Mouse (Mus musculus): ENCODE data around the gene Vmn1r55. TPM values are rescaled to one million over a fixed set of nuclear protein-coding genes. Genes with fewer than 3 reads are reported as not detected.
"Not testable (repeated sequence)": the region's sequence is repeated elsewhere in the genome, so short reads cannot be mapped to it uniquely, and the experiment has no call there.

Vmn1r55 gene
- polyA plus RNA-seq, 1 experiment from 2014 or later = not detected

DNA sequence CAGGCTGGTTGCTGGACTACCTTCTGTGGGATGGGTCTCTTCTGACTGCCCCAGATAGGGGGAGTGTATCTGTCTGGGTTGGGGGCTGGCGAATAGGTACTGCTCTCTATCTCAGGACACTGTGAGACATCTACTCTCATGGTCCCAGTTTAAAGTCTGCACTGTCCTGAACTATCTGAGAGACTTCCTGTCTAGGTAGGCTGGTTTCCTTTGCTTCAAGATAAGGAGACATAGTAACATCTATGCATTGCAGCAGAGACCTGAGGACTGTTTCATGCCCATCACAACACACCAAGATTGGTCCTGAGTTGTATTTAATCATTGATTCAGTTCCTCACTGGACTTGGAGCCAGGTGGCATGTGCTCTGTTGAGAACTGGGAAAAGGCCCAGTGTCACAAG is 64.0 kb downstream of the Vmn1r55 start:
- no peak for ATAC-seq (ENCODE audit: insufficient read depth, low FRiP score)
- Histone ChIP-seq H3K9ac (ENCODE audit: low read length) (no peak overlapping the region), H3K4me2 (ENCODE audit: low read depth, low read length) (no peak overlapping the region), H3K36me3 (ENCODE audit: control insufficient read depth, insufficient read depth, low read length) (peaks cover 7% of the 10 kb centered on the region; the same call in 1 of the 2 replicates), H3K4me3 (replicated peaks; ENCODE audit: low read length) (no peak overlapping the region), H3K27ac (ENCODE audit: low read length) (no peak overlapping the region), H3K27me3 (ENCODE audit: control insufficient read depth, insufficient read depth, low read length) (no peaks in the 10 kb centered on the region), H3K4me1 (ENCODE audit: control insufficient read depth, insufficient read depth, low read length) (peaks cover 21% of the 10 kb centered on the region; the same call in 1 of the 2 replicates), H3K9me3 (replicated peaks; ENCODE audit: control insufficient read depth, low read length) (no peaks in the 10 kb centered on the region)
- 93% methylated on average over 1 of the region's 1 CpGs for WGBS

DNA sequence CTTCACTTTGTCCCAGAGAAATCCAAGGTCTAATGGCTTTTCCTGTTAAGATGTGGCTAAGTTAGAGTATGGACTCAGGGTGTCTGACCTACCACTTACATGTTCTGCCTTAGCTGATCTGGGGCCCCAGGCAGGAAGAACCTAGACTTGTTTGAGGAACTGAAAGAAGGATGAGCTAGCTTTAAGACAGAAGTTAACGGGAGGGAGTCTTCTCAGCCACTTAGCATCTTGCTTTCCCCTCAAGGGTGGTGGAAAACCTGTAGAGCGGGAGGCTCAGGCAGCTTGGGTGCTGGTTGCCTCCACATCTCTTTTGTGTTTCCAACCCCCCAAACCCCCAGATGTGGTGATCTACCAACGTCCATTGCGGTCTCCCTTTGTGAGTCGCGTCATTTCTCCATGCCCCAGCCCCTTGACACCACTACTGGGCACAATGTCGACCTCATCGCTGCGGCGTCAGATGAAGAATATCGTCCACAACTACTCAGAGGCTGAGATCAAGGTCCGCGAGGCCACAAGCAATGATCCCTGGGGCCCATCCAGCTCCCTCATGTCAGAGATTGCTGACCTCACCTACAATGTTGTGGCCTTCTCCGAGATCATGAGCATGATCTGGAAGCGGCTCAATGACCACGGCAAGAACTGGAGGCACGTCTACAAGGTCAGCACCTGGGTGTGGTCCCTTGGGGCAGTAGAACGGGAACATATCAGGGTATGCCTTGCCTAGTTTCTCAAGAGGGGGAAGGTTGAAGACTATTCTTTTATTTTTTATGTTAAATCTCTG is 66.0 kb downstream of the Vmn1r55 start:
- H3K9ac ChIP-seq (ENCODE audit: low read length) = no peak overlapping the region
- no peak overlapping the region for H3K4me3 ChIP-seq (replicated peaks; ENCODE audit: low read length)
- 84% methylated on average over 18 of the region's 18 CpGs for WGBS
- H3K27ac ChIP-seq (ENCODE audit: low read length) = peak overlapping the region; percentile 33; the same call in 1 of the 2 replicates
- no peak overlapping the region for H3K4me2 ChIP-seq (ENCODE audit: low read depth, low read length)
- no peaks in the 10 kb centered on the region for H3K9me3 ChIP-seq (replicated peaks; ENCODE audit: control insufficient read depth, low read length)
- ATAC-seq (ENCODE audit: insufficient read depth, low FRiP score) = no peak
- peaks cover 21% of the 10 kb centered on the region; the same call in 1 of the 2 replicates for H3K4me1 ChIP-seq (ENCODE audit: control insufficient read depth, insufficient read depth, low read length)
- H3K36me3 ChIP-seq (ENCODE audit: control insufficient read depth, insufficient read depth, low read length) = peaks cover 7% of the 10 kb centered on the region; the same call in 1 of the 2 replicates
- H3K27me3 ChIP-seq (ENCODE audit: control insufficient read depth, insufficient read depth, low read length) = no peaks in the 10 kb centered on the region

DNA sequence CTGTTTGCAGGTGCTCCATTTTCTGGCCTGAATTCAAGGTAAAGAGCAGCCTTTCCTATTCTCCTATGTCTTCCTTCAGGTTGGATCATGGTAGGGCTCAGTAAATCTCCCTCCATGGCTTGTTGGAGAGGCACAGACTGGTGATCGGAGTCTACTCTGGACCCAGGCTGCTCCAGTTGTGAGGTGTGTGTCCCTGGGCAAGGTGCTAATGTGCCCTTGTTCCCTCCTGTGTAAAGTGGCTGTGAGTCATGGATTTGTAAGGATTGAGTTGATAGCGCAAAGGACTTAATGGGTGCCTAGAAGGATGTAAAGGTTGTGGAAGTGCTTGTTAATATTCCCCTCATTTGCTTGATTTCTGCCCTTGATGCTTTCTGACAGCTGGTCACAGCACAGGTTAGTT is 67.5 kb downstream of the Vmn1r55 start:
- peaks cover 21% of the 10 kb centered on the region; the same call in 1 of the 2 replicates for H3K4me1 ChIP-seq (ENCODE audit: control insufficient read depth, insufficient read depth, low read length)
- peaks cover 13% of the 10 kb centered on the region; the same call in 1 of the 2 replicates for H3K36me3 ChIP-seq (ENCODE audit: control insufficient read depth, insufficient read depth, low read length)
- H3K27me3 ChIP-seq (ENCODE audit: control insufficient read depth, insufficient read depth, low read length) = no peaks in the 10 kb centered on the region
- no peak overlapping the region for H3K9ac ChIP-seq (ENCODE audit: low read length)
- peak overlapping the region; percentile 87 for H3K4me2 ChIP-seq (ENCODE audit: low read depth, low read length)
- no peak overlapping the region for H3K27ac ChIP-seq (ENCODE audit: low read length)
- H3K4me3 ChIP-seq (replicated peaks; ENCODE audit: low read length) = peak overlapping the region; percentile 100
- WGBS = 90% methylated on average over 2 of the region's 2 CpGs
- no peak for ATAC-seq (ENCODE audit: insufficient read depth, low FRiP score)
- no peaks in the 10 kb centered on the region for H3K9me3 ChIP-seq (replicated peaks; ENCODE audit: control insufficient read depth, low read length)

DNA sequence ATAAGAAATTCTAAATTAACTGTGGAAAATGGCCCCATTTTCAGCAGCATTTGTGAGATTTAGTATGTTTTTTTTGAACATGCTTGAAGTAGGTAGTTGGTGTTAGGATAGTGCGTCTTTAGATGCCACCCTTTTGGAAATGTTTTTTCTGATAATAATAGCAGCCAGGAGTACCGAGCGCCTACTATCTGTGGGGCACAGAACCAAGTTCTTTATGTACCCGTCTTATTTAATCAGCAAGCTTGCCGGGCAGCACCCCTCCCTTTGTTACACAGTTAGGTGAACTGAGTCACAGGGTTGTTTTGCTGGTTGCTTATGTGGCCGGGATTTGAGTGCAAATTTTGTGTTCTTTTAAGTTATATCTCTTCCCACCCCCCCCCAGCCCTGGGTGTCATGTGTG is 68.2 kb downstream of the Vmn1r55 start:
- peaks cover 19% of the 10 kb centered on the region for H3K36me3 ChIP-seq (ENCODE audit: control insufficient read depth, insufficient read depth, low read length)
- peaks cover 21% of the 10 kb centered on the region; the same call in 1 of the 2 replicates for H3K4me1 ChIP-seq (ENCODE audit: control insufficient read depth, insufficient read depth, low read length)
- no peaks in the 10 kb centered on the region for H3K9me3 ChIP-seq (replicated peaks; ENCODE audit: control insufficient read depth, low read length)
- H3K27ac ChIP-seq (ENCODE audit: low read length) = peak overlapping the region; percentile 95; the same call in 1 of the 2 replicates
- H3K27me3 ChIP-seq (ENCODE audit: control insufficient read depth, insufficient read depth, low read length) = no peaks in the 10 kb centered on the region
- WGBS = 55% methylated on average over 6 of the region's 6 CpGs
- H3K9ac ChIP-seq (ENCODE audit: low read length) = peak overlapping the region; percentile 98
- peak overlapping the region; percentile 100 for H3K4me3 ChIP-seq (replicated peaks; ENCODE audit: low read length)
- H3K4me2 ChIP-seq (ENCODE audit: low read depth, low read length) = peak overlapping the region; percentile 87
- ATAC-seq (ENCODE audit: insufficient read depth, low FRiP score) = no peak

DNA sequence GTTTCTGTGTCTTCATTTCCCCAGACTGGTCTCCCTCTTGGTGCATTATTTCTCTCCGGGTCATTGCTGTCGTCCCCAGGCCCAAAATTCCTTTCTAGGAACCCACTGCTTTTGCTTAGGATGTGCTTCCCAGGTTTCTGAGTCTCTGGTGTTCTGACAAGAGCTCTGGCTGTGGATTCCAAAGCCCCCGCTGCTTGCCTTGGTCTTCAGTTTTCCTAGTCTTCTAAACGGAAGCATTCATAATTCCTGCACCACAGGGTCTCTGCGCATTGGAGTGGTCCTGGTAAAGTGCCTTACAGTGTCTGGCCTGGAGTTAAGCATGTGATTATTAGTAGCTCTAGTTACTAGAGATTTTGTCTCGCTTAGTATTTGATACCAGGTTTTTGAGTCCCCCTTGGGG is 68.7 kb downstream of the Vmn1r55 start:
- Histone ChIP-seq H3K9me3 (replicated peaks; ENCODE audit: control insufficient read depth, low read length) (no peaks in the 10 kb centered on the region), H3K4me2 (ENCODE audit: low read depth, low read length) (peak overlapping the region; percentile 87), H3K27me3 (ENCODE audit: control insufficient read depth, insufficient read depth, low read length) (no peaks in the 10 kb centered on the region), H3K27ac (ENCODE audit: low read length) (peak overlapping the region; percentile 95), H3K4me1 (ENCODE audit: control insufficient read depth, insufficient read depth, low read length) (peaks cover 21% of the 10 kb centered on the region; the same call in 1 of the 2 replicates), H3K9ac (ENCODE audit: low read length) (peak overlapping the region; percentile 98), H3K4me3 (replicated peaks; ENCODE audit: low read length) (peak overlapping the region; percentile 100), H3K36me3 (ENCODE audit: control insufficient read depth, insufficient read depth, low read length) (peaks cover 23% of the 10 kb centered on the region)
- 9% methylated on average over 6 of the region's 6 CpGs for WGBS
- ATAC-seq (ENCODE audit: insufficient read depth, low FRiP score) = no peak

DNA sequence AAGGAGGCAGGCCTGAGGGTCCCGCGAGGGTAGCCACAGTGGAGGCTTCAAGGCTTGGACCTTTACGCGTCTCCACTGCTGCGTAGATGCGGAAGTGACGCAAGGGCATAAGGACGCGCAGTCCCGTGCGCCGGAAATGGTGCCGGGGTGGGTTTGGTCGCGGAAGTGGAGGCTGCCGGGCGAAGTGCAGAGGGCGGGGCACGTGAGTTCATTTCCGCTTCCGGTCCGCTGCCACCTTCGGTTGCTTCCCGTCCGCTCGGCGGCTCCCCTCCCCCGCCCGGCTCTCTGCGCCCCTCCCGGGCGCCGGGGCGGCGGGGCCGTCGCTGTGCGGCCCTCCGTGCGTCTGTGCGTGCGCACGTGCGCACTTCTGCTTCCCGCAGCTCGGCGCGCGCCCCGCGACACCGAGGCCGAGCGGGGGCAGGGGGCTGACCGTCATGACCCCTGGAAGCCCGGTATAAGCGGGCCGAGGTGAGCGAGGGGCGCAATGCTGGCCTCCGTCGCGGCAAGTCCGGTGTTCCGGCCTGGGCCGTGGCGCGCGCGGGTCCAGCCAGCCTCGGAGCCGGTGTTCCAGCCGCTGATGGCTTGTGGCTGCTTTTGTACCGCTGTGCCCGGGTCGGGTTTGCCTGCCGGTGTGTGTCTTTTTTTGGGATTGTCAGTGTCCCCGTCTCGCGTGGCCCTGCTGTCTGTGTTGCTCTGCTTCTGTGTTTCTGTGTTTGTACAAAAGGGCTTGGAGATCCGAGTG is 69.3 kb downstream of the Vmn1r55 start, which contains the start of gene Epn1:
Gene Epn1 (plus strand): TSS at position 226 of the 742 bp plus-strand sequence.
- H3K36me3 ChIP-seq (ENCODE audit: control insufficient read depth, insufficient read depth, low read length) = peaks cover 23% of the 10 kb centered on the region

DNA sequence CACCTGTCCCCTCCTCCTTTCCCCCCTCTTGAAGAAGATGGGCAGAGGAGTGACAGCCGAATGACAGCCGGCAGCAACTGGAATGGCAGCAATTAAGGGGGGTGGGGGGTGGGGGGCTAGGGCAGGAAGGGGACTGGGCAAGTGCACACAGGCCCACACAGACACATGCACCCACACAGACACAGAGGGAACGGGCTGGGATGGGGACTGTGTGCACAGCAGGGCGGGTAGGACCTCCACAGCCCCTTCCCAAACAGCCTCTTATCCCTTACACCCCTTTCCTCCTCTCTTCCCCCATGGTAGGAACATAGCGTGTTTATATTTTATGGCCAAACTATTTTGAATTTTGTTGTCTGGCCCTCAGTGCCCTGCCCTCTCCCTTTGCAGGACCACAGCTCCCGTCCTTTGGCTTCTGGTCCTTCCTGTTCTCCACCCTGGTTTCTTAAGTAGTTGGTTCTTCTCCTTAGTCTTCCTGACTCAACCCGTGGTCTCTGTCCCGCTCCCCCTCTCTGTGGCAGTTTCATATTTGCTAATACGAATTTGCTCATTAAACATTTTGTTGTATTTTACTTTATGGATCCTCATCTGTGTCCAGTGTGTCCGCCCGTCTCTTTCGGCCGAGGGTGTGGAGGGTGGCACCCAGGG is 70.0 kb downstream of the Vmn1r55 start:
- Histone ChIP-seq H3K4me2 (ENCODE audit: low read depth, low read length) (peak overlapping the region; percentile 87), H3K9ac (ENCODE audit: low read length) (peak overlapping the region; percentile 98), H3K4me3 (replicated peaks; ENCODE audit: low read length) (peak overlapping the region; percentile 100), H3K36me3 (ENCODE audit: control insufficient read depth, insufficient read depth, low read length) (peaks cover 26% of the 10 kb centered on the region), H3K4me1 (ENCODE audit: control insufficient read depth, insufficient read depth, low read length) (peaks cover 21% of the 10 kb centered on the region; the same call in 1 of the 2 replicates), H3K27ac (ENCODE audit: low read length) (peak overlapping the region; percentile 95)
- not testable (repeated sequence) for H3K9me3 ChIP-seq (replicated peaks; ENCODE audit: control insufficient read depth, low read length); ATAC-seq (ENCODE audit: insufficient read depth, low FRiP score); H3K27me3 ChIP-seq (ENCODE audit: control insufficient read depth, insufficient read depth, low read length)
- WGBS = 41% methylated on average over 10 of the region's 13 CpGs

More for the DNA sequence above, 69.3 kb downstream of the Vmn1r55 start, which contains the start of gene Epn1:
- Histone ChIP-seq H3K4me1 (ENCODE audit: control insufficient read depth, insufficient read depth, low read length) (peaks cover 21% of the 10 kb centered on the region; the same call in 1 of the 2 replicates), H3K4me3 (replicated peaks; ENCODE audit: low read length) (peak within 1 kb of the TSS; percentile 100), H3K27ac (ENCODE audit: low read length) (peak within 1 kb of the TSS; percentile 95), H3K9me3 (replicated peaks; ENCODE audit: control insufficient read depth, low read length) (no peaks in the 10 kb centered on the region), H3K27me3 (ENCODE audit: control insufficient read depth, insufficient read depth, low read length) (no peaks in the 10 kb centered on the region), H3K9ac (ENCODE audit: low read length) (peak within 1 kb of the TSS; percentile 98), H3K4me2 (ENCODE audit: low read depth, low read length) (peak within 1 kb of the TSS; percentile 87)
- WGBS = under 1% methylated on average over 80 of the region's 81 CpGs
- ATAC-seq (ENCODE audit: insufficient read depth, low FRiP score) = peak; percentile 97

All from stomach, embryonic 16.5 days (tissue).